ENCODE assay signal across 8 mouse cellular contexts in the genomic region with DNA sequence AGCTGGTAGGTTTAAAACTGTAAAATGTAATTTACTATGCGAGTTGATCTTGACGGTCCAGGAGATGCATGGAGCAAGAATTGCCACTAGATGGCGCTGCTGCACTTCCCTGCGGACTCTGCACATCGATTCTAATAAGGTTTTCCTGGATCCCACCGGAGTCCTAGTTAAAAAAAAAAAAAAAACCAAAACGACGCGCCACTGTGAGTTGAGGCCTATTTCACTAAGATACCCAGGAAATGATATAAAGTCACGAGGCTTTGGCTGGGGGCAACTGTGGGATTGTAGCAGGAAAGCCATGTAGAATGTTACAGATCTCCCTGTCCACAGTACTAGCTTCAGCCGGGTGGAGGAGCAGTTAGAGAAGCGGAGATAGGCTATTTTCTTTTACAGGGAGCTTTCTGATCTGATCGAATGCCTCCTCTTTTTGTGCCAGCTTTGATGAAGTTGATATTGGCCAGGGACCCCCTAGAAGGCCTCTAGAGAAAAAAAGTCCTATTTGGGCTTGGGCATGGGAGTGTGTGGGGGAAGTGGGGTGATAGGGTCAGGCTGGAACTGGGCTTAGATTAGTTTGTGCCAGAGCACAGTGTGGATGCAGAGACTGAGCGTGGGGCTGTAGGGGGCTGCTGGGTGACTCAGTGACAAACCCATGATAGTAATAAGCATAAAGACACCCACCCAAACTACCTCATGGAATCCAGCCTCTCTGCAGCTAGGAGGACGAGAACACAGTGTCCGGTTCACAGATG.
A peak's percentile ranks its signal among the peaks of the same experiment; 100 is the strongest.
DNase-seq lines count a peak whose midpoint lies in the region; ATAC-seq lines count a peak whose summit lies in the region.

No protein-coding gene starts in this region.

- H3K27ac ChIP-seq in forebrain, embryonic 14.5 days (ENCODE audit: low read depth, low read length), result no peak overlapping the region
- H3K27ac ChIP-seq in hindbrain, embryonic 12.5 days, result no peak overlapping the region

- peak; percentile 69 for ATAC-seq in forebrain, embryonic 14.5 days
- ATAC-seq in hindbrain, embryonic 12.5 days (ENCODE audit: low FRiP score), result peak; percentile 63

- no peaks in the 10 kb centered on the region for H3K9me3 ChIP-seq in forebrain, embryonic 14.5 days (replicated peaks; ENCODE audit: control insufficient read depth, low read length)
- no peaks in the 10 kb centered on the region for H3K9me3 ChIP-seq in hindbrain, embryonic 12.5 days (replicated peaks)

- H3K9ac ChIP-seq in forebrain, embryonic 14.5 days (ENCODE audit: low read length), result 0 out of 2 replicates have a peak overlapping the region, but pooled peaks have one; percentile 8
- no peak overlapping the region for H3K9ac ChIP-seq in hindbrain, embryonic 12.5 days

- no peaks in the 10 kb centered on the region for H3K36me3 ChIP-seq in forebrain, embryonic 14.5 days (ENCODE audit: control insufficient read depth, insufficient read depth, low read length)
- no peaks in the 10 kb centered on the region for H3K36me3 ChIP-seq in hindbrain, embryonic 12.5 days

- DNase-seq in ovary, postnatal 10 days (ENCODE audit: low spot score), result peak; percentile 45
- DNase-seq in ovary, adult 18-20 months (ENCODE audit: low spot score), result no peak
- peak; percentile 20 for DNase-seq in cerebellum, adult 11-12 months
- peak; percentile 93 for DNase-seq in forebrain, embryonic 14.5 days (ENCODE audit: low spot score)
- DNase-seq in layer of hippocampus, postnatal 14 days (ENCODE audit: low spot score in 2 of 2), result peak; percentile 79 to 80
- peak; percentile 67 for DNase-seq in lung, postnatal 36 days
- peak; percentile 77 to 84 for DNase-seq in right cerebral cortex, postnatal 10 days (ENCODE audit: low spot score in 2 of 2)

- peak overlapping the region; percentile 39 for H3K4me2 ChIP-seq in forebrain, embryonic 14.5 days (ENCODE audit: low read length)
- peak overlapping the region; percentile 49 for H3K4me2 ChIP-seq in hindbrain, embryonic 12.5 days (replicated peaks)

- 13% methylated on average over 15 of the region's 16 CpGs for WGBS in forebrain, embryonic 14.5 days
- 19% methylated on average over 16 of the region's 16 CpGs for WGBS in hindbrain, embryonic 12.5 days

- no peaks in the 10 kb centered on the region; the same call in 1 of the 2 replicates for H3K27me3 ChIP-seq in forebrain, embryonic 14.5 days (replicated peaks; ENCODE audit: control insufficient read depth, insufficient read depth, low read length)
- peaks cover 34% of the 10 kb centered on the region for H3K27me3 ChIP-seq in hindbrain, embryonic 12.5 days

- no peaks in the 10 kb centered on the region for H3K4me1 ChIP-seq in forebrain, embryonic 14.5 days (ENCODE audit: control insufficient read depth, insufficient read depth, low read length)
- H3K4me1 ChIP-seq in hindbrain, embryonic 12.5 days, result 0 out of 2 replicates have a peak, but pooled peaks cover 2% of the 10 kb centered on the region

- H3K4me3 ChIP-seq in forebrain, embryonic 14.5 days (ENCODE audit: low read depth, low read length), result no peak overlapping the region
- H3K4me3 ChIP-seq in hindbrain, embryonic 12.5 days, result no peak overlapping the region
